Mouse (Mus musculus) liver, embryonic 13.5 days (tissue): Measurements from ENCODE around the gene Gas2l3. TPM values are rescaled to one million over a fixed set of nuclear protein-coding genes. Genes with fewer than 3 reads are reported as not detected.

Experiments
- ATAC-seq: fragments of 200-750 bp; cut with Nextera tagmentation; 2 replicates; pipeline ENCODE4 v1.8.0; 2017; ENCODE audit warnings: low read depth, mild to moderate bottlenecking, moderate number of reproducible peaks, moderate library complexity
- DNase-seq: peaks from one replicate; pipeline ENCODE4 v3.0.0; 2022
- H3K27ac ChIP-seq: fragments of 300-500 bp; sonication (generic); 2 replicates; pipeline ENCODE4 v1.5.1; 2015; ENCODE audit warnings: moderate library complexity, mild to moderate bottlenecking, inconsistent platforms
- H3K27me3 ChIP-seq: fragments of 300-500 bp; sonication (generic); 2 replicates; pipeline ENCODE4 v1.6.1; 2015; ENCODE audit warnings: mild to moderate bottlenecking, inconsistent platforms
- H3K36me3 ChIP-seq: fragments of 300-500 bp; sonication (generic); 2 replicates; pipeline ENCODE4 v1.6.1; 2015; ENCODE audit warnings: mild to moderate bottlenecking, inconsistent platforms
- H3K4me1 ChIP-seq: fragments of 300-500 bp; sonication (generic); replicated peaks from 2 replicates; pipeline ENCODE4 v1.6.1; 2015; ENCODE audit warnings: inconsistent platforms
- H3K4me2 ChIP-seq: fragments of 300-500 bp; sonication (generic); 2 replicates; pipeline ENCODE4 v1.6.1; 2015; ENCODE audit warnings: inconsistent platforms, mild to moderate bottlenecking, moderate library complexity
- H3K4me3 ChIP-seq: fragments of 300-500 bp; sonication (generic); replicated peaks from 2 replicates; pipeline ENCODE4 v1.5.1; 2015; ENCODE audit warnings: mild to moderate bottlenecking, inconsistent platforms
- H3K9ac ChIP-seq: fragments of 300-500 bp; sonication (generic); 2 replicates; pipeline ENCODE4 v1.6.1; 2015; ENCODE audit warnings: mild to moderate bottlenecking, inconsistent platforms
- H3K9me3 ChIP-seq: fragments of 300-500 bp; sonication (generic); replicated peaks from 2 replicates; pipeline ENCODE4 v1.6.1; 2016; ENCODE audit warnings: inconsistent platforms
- WGBS: fragments of 180-500 bp; shearing (Covaris S2); methylation state at CpG from one replicate; pipeline ENCODE4 v1.1.7; 2015; ENCODE audit not compliant: insufficient replicate concordance; 5-methylcytosine and 5-hydroxymethylcytosine counted together
- polyA plus RNA-seq: library from polyadenylated mRNA; unstranded; fragments of >200 nt; fragmentation: Nextera tagmentation; extraction: Ambion mirVana; gene quantifications from 2 replicates; pipeline ENCODE4 v1.2.1, GENCODE M21; 2015

The Gas2l3 gene
- polyA plus RNA-seq, 1 experiment from 2014 or later = 5.0 TPM

- Histone ChIP-seq H3K27ac (peak overlapping the region; percentile 75), H3K36me3 (peaks cover 55% of the 10 kb centered on the region), H3K27me3 (no peaks in the 10 kb centered on the region), H3K9me3 (no peaks in the 10 kb centered on the region), H3K4me1 (peaks cover 25% of the 10 kb centered on the region), H3K9ac (peak overlapping the region; percentile 24), H3K4me3 (peak overlapping the region; percentile 23), H3K4me2 (peak overlapping the region; percentile 56)
- WGBS = 30% methylated on average over 9 of the region's 9 CpGs
- no peak for DNase-seq
- peak; percentile 71 for ATAC-seq
Measured at GRCm38 (mm10) chr10:89423164-89423778, 20.5 kb downstream of the Gas2l3 start.

DNA sequence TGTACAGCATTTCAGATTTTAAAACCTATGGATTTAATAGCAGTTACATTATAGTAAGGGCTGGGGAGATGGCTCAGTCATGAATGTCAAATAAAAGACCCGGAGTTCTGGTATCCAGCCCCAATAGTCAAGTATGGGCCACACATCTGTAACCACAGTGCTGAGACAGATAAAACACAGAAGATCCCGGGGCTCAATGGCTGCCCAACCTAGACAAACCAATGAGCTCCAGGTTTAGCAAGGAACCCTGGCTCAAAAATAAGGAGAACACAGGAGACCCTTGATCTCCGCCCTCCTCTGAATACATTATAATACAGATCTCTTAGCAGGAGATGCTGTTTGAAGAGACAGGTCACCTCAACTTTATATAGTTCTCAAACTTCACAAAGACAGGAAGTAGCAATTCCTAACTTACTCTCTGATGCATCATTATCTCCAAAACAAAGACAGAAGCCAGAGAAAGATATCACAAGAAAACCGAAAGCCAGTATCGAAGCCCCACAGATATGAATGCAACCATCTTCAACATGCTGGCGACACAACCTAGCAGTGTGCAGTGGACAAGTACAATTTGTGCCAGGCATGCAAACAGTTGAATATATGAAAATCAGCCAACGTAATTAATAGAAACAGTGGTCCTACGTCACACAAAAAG lies 21.1 kb downstream of the Gas2l3 start:
- ATAC-seq = peak; percentile 93
- Histone ChIP-seq H3K4me1 (peaks cover 25% of the 10 kb centered on the region), H3K4me3 (peak overlapping the region; percentile 23), H3K36me3 (peaks cover 54% of the 10 kb centered on the region), H3K9ac (peak overlapping the region; percentile 24), H3K27ac (peak overlapping the region; percentile 75), H3K27me3 (no peaks in the 10 kb centered on the region), H3K9me3 (no peaks in the 10 kb centered on the region), H3K4me2 (peak overlapping the region; percentile 56)
- WGBS = 20% methylated on average over 8 of the region's 8 CpGs
- peak; percentile 38 for DNase-seq

GRCm38 (mm10) chr10:89417966-89418365 lies 25.8 kb downstream of the Gas2l3 start:
- H3K27ac ChIP-seq = no peak overlapping the region
- WGBS = 81% methylated on average over 2 of the region's 2 CpGs
- H3K4me3 ChIP-seq = no peak overlapping the region
- H3K4me1 ChIP-seq = peaks cover 13% of the 10 kb centered on the region
- DNase-seq (no peak), ATAC-seq (no peak)
- H3K9me3 ChIP-seq = no peaks in the 10 kb centered on the region
- H3K9ac ChIP-seq = no peak overlapping the region
- no peaks in the 10 kb centered on the region for H3K27me3 ChIP-seq
- H3K36me3 ChIP-seq = peaks cover 64% of the 10 kb centered on the region
- H3K4me2 ChIP-seq = no peak overlapping the region

- 53% methylated on average over 3 of the region's 3 CpGs for WGBS
- H3K9me3 ChIP-seq = no peaks in the 10 kb centered on the region
- no peaks in the 10 kb centered on the region for H3K4me1 ChIP-seq
- no peak overlapping the region for H3K27ac ChIP-seq
- H3K4me2 ChIP-seq = no peak overlapping the region
- no peak overlapping the region for H3K9ac ChIP-seq
- DNase-seq (no peak), ATAC-seq (no peak)
- H3K4me3 ChIP-seq = no peak overlapping the region
- no peaks in the 10 kb centered on the region for H3K27me3 ChIP-seq
- H3K36me3 ChIP-seq = peaks cover 67% of the 10 kb centered on the region
Measured at GRCm38 (mm10) chr10:89415478-89415877, 28.3 kb downstream of the Gas2l3 start.

GRCm38 (mm10) chr10:89407551-89407950 lies 36.2 kb downstream of the Gas2l3 start:
- ATAC-seq = peak; percentile 41; the same call in 1 of the 2 replicates
- Histone ChIP-seq H3K9ac (no peak overlapping the region), H3K4me2 (no peak overlapping the region), H3K4me1 (0 out of 2 replicates have a peak, but pooled peaks cover 7% of the 10 kb centered on the region), H3K27me3 (no peaks in the 10 kb centered on the region), H3K9me3 (no peaks in the 10 kb centered on the region), H3K36me3 (peaks cover 12% of the 10 kb centered on the region), H3K4me3 (no peak overlapping the region), H3K27ac (peak overlapping the region; percentile 31; the same call in 1 of the 2 replicates)
- 10% methylated on average over 1 of the region's 1 CpGs for WGBS
- no peak for DNase-seq

DNA sequence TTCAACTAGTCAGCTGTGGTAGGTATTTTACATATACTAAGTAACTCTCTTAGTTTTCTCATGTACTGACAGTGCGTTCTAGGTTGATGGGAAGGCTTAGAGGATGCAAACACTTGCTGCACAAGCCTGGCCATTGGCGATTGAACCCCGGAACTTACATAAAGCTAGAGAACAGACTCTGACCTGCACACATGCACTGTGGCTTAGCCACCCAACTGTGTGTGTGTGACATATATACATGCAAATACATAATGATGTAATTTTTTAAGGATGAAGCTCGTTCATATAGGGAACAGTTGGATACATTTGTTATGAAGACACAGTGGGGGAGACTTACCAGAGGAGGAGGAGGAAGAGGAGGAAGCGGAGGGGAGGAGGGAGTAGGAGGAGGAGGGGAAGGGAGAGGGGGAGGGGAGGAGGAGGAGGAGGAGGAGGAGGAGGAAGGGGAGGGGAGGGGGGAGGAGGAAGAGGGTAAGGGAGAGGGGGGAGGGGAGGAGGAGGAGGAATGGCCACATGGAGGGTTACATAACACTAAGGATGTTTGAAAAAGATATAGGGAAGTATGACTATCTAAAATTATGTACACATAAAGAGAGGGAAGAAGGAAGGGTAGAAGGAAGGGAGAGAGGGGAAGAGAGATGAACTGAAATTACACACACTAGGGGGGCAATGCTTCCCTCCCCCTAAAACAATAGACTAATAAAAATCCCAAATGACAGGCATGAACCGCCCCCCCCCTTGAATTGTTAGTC lies 36.9 kb downstream of the Gas2l3 start:
- Histone ChIP-seq H3K4me3 (no peak overlapping the region), H3K4me1 (0 out of 2 replicates have a peak, but pooled peaks cover 7% of the 10 kb centered on the region), H3K27me3 (no peaks in the 10 kb centered on the region), H3K36me3 (peaks cover 10% of the 10 kb centered on the region), H3K27ac (no peak overlapping the region), H3K9ac (no peak overlapping the region), H3K9me3 (no peaks in the 10 kb centered on the region), H3K4me2 (no peak overlapping the region)
- DNase-seq (no peak), ATAC-seq (0 out of 2 replicates have a peak, but pooled peaks have one; percentile 34)
- 51% methylated on average over 5 of the region's 6 CpGs for WGBS

GRCm38 (mm10) chr10:89404936-89405335 lies 38.8 kb downstream of the Gas2l3 start:
- Histone ChIP-seq H3K27ac (no peak overlapping the region), H3K4me3 (no peak overlapping the region), H3K9ac (no peak overlapping the region), H3K9me3 (no peaks in the 10 kb centered on the region; the same call in 1 of the 2 replicates), H3K36me3 (no peaks in the 10 kb centered on the region), H3K4me1 (0 out of 2 replicates have a peak, but pooled peaks cover 7% of the 10 kb centered on the region), H3K27me3 (no peaks in the 10 kb centered on the region), H3K4me2 (no peak overlapping the region)
- 70% methylated on average over 4 of the region's 4 CpGs for WGBS
- ATAC-seq (no peak), DNase-seq (no peak)

DNA sequence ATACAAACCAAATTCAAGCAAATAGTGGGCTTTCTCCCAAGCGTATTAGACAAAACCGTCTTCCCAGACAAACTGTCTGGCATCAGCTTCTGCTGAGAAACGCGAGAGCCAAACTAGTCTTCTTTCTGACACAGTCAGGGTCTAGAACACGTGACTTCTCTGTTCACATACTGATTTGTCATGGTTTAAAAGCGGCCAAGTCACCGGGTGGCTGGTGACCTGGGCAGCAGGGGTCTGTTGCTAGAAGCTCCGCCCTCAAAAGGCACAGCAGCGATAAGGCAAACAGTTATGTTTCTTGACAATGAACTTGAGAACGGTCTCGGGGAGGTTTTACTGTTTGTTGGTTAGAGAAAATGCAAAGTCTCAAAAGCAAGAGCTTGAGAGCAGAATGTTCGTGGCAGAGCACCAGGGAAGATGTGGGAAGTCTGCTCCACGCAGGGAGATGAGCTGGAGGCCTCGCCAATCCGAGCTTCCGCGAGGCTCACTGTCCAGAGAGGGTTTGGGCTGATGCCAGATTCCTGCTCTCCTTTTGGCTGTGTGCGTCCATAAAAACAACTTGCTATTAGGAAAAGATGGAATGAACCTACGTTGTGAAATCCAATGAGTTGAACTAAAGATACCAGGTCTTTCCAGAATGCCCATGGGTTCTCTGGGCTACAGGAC lies 43.0 kb downstream of the Gas2l3 start:
- H3K36me3 ChIP-seq = no peaks in the 10 kb centered on the region
- no peak overlapping the region for H3K27ac ChIP-seq
- H3K4me1 ChIP-seq = peaks cover 2% of the 10 kb centered on the region
- no peak overlapping the region for H3K4me3 ChIP-seq
- no peaks in the 10 kb centered on the region; the same call in 1 of the 2 replicates for H3K9me3 ChIP-seq
- no peaks in the 10 kb centered on the region for H3K27me3 ChIP-seq
- DNase-seq (no peak), ATAC-seq (no peak)
- H3K9ac ChIP-seq = no peak overlapping the region
- 81% methylated on average over 19 of the region's 19 CpGs for WGBS
- H3K4me2 ChIP-seq = no peak overlapping the region

DNA sequence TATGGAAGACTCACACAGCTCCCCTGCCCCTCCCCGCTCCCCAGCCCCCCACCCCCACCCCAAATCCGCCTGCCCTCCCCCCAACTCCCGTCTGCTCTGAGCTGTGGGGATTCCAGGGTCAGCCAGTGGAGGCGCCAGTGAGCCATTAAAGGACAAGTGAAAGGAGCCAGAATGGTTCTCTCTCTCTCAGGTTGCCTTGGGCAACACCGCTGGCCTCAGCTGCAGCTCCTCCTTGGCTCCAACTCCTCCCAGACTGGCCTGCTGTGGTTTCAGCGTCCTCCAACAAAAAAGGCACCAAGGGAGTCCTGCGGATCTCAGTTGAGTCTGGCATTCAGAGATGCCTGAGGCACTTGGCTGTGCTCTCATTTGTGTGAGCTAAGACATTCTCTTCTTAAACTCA lies 47.9 kb downstream of the Gas2l3 start:
- Histone ChIP-seq H3K36me3 (no peaks in the 10 kb centered on the region), H3K4me3 (no peak overlapping the region), H3K27ac (no peak overlapping the region), H3K9me3 (no peaks in the 10 kb centered on the region; the same call in 1 of the 2 replicates), H3K27me3 (no peaks in the 10 kb centered on the region), H3K4me2 (peak overlapping the region; percentile 25; the same call in 1 of the 2 replicates), H3K9ac (no peak overlapping the region), H3K4me1 (peaks cover 4% of the 10 kb centered on the region)
- peak; percentile 26 for DNase-seq
- WGBS = 3% methylated on average over 7 of the region's 7 CpGs
- ATAC-seq = no peak; the same call in 1 of the 2 replicates

DNA sequence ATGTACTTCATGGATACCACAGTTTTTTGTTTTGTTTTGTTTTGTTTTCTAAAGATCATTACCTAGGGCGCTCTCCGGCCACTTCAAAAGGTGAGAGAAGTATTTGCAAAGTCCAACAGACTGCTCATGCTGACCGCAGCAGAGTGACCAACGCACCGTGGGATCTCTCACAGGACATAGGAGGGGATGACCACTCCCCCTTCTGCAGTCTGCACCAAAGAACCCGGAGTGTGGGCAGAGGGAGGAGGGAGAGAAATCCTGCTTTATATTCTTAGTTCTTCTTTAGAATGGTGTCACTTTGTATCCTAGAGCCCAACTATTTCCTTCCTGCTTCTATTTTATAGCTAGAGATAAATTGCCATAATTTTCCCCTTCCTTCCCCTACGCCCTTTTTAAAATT lies 48.4 kb downstream of the Gas2l3 start:
- Histone ChIP-seq H3K9ac (no peak overlapping the region), H3K36me3 (no peaks in the 10 kb centered on the region), H3K27ac (no peak overlapping the region), H3K4me2 (peak overlapping the region; percentile 25; the same call in 1 of the 2 replicates), H3K27me3 (no peaks in the 10 kb centered on the region), H3K4me3 (no peak overlapping the region), H3K9me3 (no peaks in the 10 kb centered on the region; the same call in 1 of the 2 replicates), H3K4me1 (peaks cover 4% of the 10 kb centered on the region)
- WGBS = 31% methylated on average over 7 of the region's 7 CpGs
- ATAC-seq (no peak), DNase-seq (no peak)

- no peak overlapping the region for H3K27ac ChIP-seq
- no peaks in the 10 kb centered on the region for H3K27me3 ChIP-seq
- H3K4me2 ChIP-seq = no peak overlapping the region
- H3K4me3 ChIP-seq = no peak overlapping the region
- no peaks in the 10 kb centered on the region for H3K9me3 ChIP-seq
- 61% methylated on average over 4 of the region's 4 CpGs for WGBS
- DNase-seq (no peak), ATAC-seq (no peak)
- peaks cover 4% of the 10 kb centered on the region for H3K4me1 ChIP-seq
- no peak overlapping the region for H3K9ac ChIP-seq
- no peaks in the 10 kb centered on the region for H3K36me3 ChIP-seq
Measured at GRCm38 (mm10) chr10:89392687-89393086, 51.1 kb downstream of the Gas2l3 start.
